Mouse (Mus musculus): Measurements from ENCODE around the gene Jmjd6.

DNA sequence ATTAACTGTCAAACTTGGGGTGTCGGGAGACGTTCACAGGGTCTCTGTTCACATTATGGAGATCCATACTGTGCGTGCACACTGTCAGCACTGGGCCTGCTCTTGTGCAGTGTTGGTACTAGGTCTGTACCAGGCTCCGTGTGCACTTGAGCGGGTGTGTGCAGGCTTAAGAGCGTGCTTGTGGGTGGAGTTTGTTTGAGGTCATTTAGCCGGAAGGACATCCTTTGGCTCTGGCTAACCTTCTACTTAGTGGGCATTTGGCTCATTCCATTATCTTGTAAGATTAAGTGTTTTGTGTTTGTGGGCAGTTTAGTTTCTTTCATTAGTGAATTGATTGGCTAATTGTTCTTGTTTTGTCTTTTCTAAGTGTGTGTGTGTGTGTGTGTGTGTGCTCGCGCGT, 39.2 kb upstream of the Jmjd6 start:
- TF ChIP-seq POLR2A (IDR thresholded peaks at IDR 0.05; ENCODE audit: insufficient read depth, low read depth, low read length), result no peak
- no peak for TF ChIP-seq CTCF (IDR thresholded peaks at IDR 0.05; ENCODE audit: insufficient read depth, low read depth, low read length)
